Mouse (Mus musculus) mouse trophoblast stem cell (cell line): ENCODE data around the gene Gm17657.

Source experiments
- in situ Hi-C, 2 experiments: fragments of 300-500 bp; cut with MseI, MboI; formaldehyde crosslinking; loops; 2 replicates in 1 of 2; 3 replicates in 1 of 2; pipeline ENCODE4 v1.15.1; 2025

The Gm17657 gene

GRCm38 (mm10) chr17:29489971-29490712, 59.3 kb downstream of the Gm17657 start:
- in situ Hi-C loops = loop anchor here in 1 of 2 experiments (5.0 kb wide), 1 partner anchor 93 kb away; no protein-coding TSS in a partner anchor

- in situ Hi-C loops = no loop called here
Measured at GRCm38 (mm10) chr17:29488978-29489970, 60.2 kb downstream of the Gm17657 start.

DNA sequence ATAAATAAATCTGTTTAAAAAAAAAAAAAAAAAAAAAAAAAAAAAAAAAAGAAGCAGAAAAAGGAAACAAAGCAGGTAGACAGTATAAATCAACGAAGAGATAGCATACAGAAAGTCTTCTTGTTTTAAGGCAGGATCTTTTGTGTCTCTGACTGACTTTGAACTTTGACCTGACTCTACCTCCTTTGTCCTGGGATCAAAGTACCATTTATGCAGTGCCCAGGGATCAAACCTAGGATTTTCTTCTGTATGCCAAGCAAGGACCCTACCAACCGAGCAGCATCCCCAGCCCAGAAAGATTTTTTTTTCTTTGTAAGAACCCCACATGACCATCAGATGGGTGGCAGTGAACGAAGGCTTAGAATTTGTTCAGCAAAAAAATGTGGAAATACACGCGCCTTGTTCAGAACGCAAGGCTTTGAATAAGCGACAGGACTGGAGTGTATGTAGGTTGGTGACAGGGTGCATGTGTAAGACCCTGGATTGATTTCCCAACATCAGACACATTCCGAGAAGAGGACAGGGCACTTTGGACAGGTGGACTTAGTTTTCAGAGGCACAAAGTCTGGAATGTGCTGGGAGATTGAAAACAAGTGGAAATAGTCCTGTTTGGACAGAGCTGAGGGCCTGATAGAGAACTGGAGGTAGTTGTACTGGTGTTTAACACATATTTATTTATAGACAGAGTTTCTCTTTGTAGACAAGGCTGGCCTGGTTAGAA, 61.0 kb downstream of the Gm17657 start:
- in situ Hi-C loops = no loop called here

GRCm38 (mm10) chr17:29485336-29486233, 63.9 kb downstream of the Gm17657 start:
- in situ Hi-C loops = no loop called here

- in situ Hi-C loops = no loop called here
Measured at GRCm38 (mm10) chr17:29484431-29484830, 65.0 kb downstream of the Gm17657 start.

GRCm38 (mm10) chr17:29483282-29483681, 66.2 kb downstream of the Gm17657 start:
- in situ Hi-C loops = no loop called here

DNA sequence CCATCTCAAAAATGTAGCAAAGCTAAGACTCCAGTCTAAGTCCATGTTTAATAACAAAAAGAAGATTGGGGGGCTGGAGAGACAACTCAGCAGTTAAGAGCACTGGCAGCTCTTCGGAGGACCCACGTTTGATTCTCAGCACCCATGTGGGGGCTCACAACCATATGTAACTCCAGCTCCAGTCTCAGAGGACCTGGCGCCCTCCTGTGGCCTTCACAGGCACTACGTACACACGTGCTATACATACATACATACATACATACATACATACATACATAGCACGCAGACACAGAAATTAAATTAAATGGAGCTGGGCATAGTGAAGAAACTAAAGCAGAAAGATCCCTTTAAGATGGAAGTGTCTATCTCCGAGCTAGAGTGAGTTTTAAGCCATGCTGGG, 66.8 kb downstream of the Gm17657 start:
- in situ Hi-C loops = no loop called here

GRCm38 (mm10) chr17:29480256-29480655, 69.2 kb downstream of the Gm17657 start:
- in situ Hi-C loops = no loop called here

DNA sequence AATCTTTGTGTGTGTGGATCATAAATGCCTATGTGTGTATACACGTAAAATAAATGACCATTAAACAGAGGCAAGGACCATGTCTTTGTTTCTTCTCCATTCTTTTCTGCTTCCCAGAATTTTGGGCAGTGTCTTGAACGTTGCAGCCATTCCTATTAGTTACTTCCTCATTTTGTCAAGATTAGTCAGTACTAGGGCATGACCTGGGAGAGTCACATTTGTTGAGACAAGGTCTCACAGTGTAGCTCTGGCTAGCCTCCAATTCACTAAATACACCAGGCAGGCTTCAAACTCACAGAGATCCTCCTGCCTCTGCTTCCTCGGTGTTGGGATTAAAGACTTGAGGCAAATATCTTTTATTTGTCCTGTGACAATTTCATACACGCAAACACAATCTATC, 71.2 kb downstream of the Gm17657 start:
- in situ Hi-C loops = no loop called here

DNA sequence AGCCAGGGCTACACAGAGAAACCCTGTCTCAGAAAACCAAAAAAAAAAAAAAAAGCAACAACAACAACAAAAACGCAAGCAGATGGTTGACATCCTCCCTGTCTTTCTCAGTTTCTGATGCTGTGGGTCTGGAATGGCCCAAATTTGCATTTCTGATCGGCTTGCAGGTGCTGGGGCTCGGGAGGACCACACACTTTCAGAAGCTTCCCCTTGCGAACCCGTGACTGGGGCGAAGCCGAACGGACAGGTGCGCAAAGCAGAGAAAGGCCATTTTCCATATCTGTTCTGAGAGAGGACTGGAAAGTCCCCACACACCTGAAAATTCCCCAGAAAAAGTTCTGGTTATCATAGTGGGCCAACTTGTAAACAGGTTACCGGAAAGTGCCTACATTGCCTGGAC, 72.1 kb downstream of the Gm17657 start:
- in situ Hi-C loops = no loop called here

DNA sequence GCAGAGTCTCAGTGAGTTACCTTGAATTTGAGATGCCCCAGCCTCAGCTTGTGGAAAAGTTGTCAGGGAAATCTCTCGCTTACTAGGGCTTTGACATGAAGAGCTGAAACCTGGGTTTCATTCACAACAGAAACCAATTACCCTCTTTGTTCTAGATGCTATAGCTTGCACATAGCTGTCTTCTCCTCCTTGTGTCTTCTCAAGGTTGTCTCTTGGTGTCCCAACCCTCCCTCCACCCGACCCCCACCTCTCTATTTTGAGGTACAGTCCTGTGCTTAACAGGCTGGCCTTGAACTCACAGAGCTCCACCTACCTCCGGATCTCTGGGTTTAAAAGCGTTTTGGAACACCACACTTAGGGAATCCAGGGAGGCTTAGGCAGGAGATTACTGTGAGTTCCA, 73.0 kb downstream of the Gm17657 start:
- in situ Hi-C loops = no loop called here

DNA sequence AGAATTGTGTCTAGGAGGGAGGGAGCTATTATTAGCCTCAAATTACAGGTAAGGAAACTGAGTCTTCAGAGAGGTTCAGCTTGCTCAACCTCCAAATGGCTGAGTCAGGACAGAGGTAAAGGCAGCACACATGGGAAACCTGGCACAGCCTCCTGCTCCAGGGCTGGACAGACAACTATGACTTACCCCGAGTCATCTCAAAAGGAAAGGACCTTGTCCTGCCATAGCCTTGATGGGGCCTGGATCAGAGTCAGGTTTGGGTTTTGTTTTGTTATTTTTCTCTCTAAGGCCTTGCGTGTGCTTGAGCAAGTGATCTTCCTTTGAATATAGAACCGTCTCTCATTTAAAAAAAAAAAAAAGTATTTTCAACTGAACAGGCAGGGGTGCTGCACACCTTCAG, 74.3 kb downstream of the Gm17657 start:
- in situ Hi-C loops = no loop called here

GRCm38 (mm10) chr17:29474036-29474435, 75.4 kb downstream of the Gm17657 start:
- in situ Hi-C loops = no loop called here

DNA sequence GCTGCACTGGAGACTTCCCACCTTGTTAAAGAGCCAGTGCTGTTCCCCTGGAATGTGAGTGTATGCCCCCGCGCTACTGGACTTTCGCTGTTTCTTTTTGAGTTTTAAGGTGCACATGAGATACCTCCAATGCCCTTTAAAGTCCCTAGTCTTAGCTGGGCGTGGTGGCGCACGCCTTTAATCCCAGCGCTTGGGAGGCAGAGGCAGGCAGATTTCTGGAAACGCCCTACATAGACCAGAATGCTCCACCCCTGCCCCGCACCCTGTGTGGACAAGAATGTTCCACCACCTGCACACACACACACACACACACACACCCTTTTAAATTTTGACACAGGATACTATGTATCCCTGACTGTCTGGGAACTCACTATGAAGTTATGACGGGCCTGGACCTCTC, 76.0 kb downstream of the Gm17657 start:
- in situ Hi-C loops = no loop called here
